Mouse (Mus musculus) cortical plate, adult 2 months (tissue): ENCODE results near the gene Cnot1.

Experiments
- CTCF ChIP-seq: fragments of 200-500 bp; IDR thresholded peaks from 2 replicates; pipeline ENCODE4 v1.5.1; 2011; ENCODE audit warnings: mild to moderate bottlenecking, control low read depth, low read length; ENCODE audit not compliant: insufficient read depth; ENCODE audit errors: extremely low read depth
- POLR2A ChIP-seq: fragments of 200-500 bp; IDR thresholded peaks from 2 replicates; pipeline ENCODE4 v1.6.1; 2011; ENCODE audit warnings: mild to moderate bottlenecking, low read length, control low read depth; ENCODE audit not compliant: insufficient read depth; ENCODE audit errors: extremely low read depth

- TF ChIP-seq POLR2A (no peak), CTCF (no peak)
Measured at GRCm38 (mm10) chr8:95672811-95673210, 134.5 kb downstream of the Cnot1 start.
